ENCODE assay signal across 12 mouse cellular contexts in the genomic region with DNA sequence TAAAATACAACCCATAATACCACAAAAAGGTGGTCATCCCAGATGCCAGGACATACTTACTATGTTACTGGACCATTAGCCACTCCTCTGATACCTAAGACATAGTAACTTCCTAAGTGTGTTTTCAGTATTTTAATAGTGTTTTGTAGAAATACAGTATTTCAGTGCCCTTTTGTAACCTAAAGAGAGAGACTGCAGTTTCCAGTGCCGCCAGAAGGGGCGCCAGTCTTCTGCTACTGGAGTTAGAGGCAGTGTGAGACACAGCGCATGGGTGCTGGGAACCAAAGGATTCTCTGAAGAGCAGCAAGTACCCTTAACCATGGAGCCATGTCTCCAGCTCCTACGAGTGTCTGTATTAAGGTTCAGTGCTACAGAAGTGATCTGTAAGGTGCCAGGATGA. TPM values are rescaled to one million over a fixed set of nuclear protein-coding genes. Genes with fewer than 3 reads are reported as not detected.
DNase-seq lines count a peak whose midpoint lies in the region; ATAC-seq and TF ChIP-seq lines count a peak whose summit lies in the region.
"Had no signal": no experiment of that assay in that cellular context is flagged by ENCODE, and none has a peak within 500 bp of the region (broad histone marks: within the 10 kb centered on the region; RNA-seq: fewer than 3 reads in every experiment).

No protein-coding gene starts in this region.

- H3K4me1 ChIP-seq in ES-Bruce4 (ENCODE audit: control insufficient read depth, insufficient read depth, low read length): no peaks in the 10 kb centered on the region
- peaks cover 12% of the 10 kb centered on the region for H3K4me1 ChIP-seq in limb, embryonic 10.5 days
- no peaks in the 10 kb centered on the region; the same call in 1 of the 2 replicates for H3K4me1 ChIP-seq in forebrain, embryonic 14.5 days (ENCODE audit: control insufficient read depth, insufficient read depth, low read length)

- peak; percentile 66 for TF ChIP-seq CTCF in layer of hippocampus, adult 2 months (conservative IDR thresholded peaks at IDR 0.05)
- TF ChIP-seq CTCF in ES-Bruce4 (IDR thresholded peaks at IDR 0.05; ENCODE audit: low read depth, low read length): peak; percentile 73

- no peak for TF ChIP-seq EP300 in ES-Bruce4 (IDR thresholded peaks at IDR 0.05; ENCODE audit: insufficient read depth, low read depth, low read length)

- no peak for DNase-seq in layer of hippocampus, adult 2 months (ENCODE audit: low spot score in 2 of 2)
- DNase-seq in layer of hippocampus, postnatal 36 days: no peak
- peak; percentile 48 for DNase-seq in A20 (ENCODE audit: low read depth, low spot score)
- peak; percentile 43 for DNase-seq in limb, embryonic 10.5 days (ENCODE audit: low spot score)
- no peak for DNase-seq in urinary bladder, postnatal 25 days (ENCODE audit: low spot score)
- no peak for DNase-seq in forebrain, embryonic 14.5 days (ENCODE audit: low spot score)
- DNase-seq: adrenal gland, postnatal 10 days; cerebellum, postnatal 10 days had no signal

- no peak overlapping the region for H3K9ac ChIP-seq in ES-Bruce4 (ENCODE audit: low read depth, poor library complexity, severe bottlenecking)
- H3K9ac ChIP-seq in forebrain, embryonic 14.5 days (ENCODE audit: low read length): no peak overlapping the region
- H3K9ac ChIP-seq: limb, embryonic 12.5 days had no signal

- H3K4me2 ChIP-seq in forebrain, embryonic 14.5 days (ENCODE audit: low read length): no peak overlapping the region
- H3K4me2 ChIP-seq: limb, embryonic 12.5 days had no signal

- TF ChIP-seq POLR2A in ES-Bruce4 (IDR thresholded peaks at IDR 0.05; ENCODE audit: insufficient read depth, low read length): no peak

- no peak overlapping the region for H3K4me3 ChIP-seq in layer of hippocampus, adult 2 months
- H3K4me3 ChIP-seq in ES-Bruce4 (ENCODE audit: low read depth, low read length): no peak overlapping the region
- no peak overlapping the region for H3K4me3 ChIP-seq in limb, embryonic 10.5 days
- no peak overlapping the region for H3K4me3 ChIP-seq in forebrain, embryonic 14.5 days (ENCODE audit: low read depth, low read length)
- H3K4me3 ChIP-seq: forebrain, embryonic 10.5 days; heart, embryonic 10.5 days; limb, embryonic 12.5 days had no signal

- H3K36me3 ChIP-seq in ES-Bruce4 (ENCODE audit: control insufficient read depth, insufficient read depth, low read length, poor library complexity, severe bottlenecking): no peaks in the 10 kb centered on the region
- H3K36me3 ChIP-seq in limb, embryonic 10.5 days: no peaks in the 10 kb centered on the region
- no peaks in the 10 kb centered on the region for H3K36me3 ChIP-seq in forebrain, embryonic 14.5 days (ENCODE audit: control insufficient read depth, insufficient read depth, low read length)
- H3K36me3 ChIP-seq: forebrain, embryonic 10.5 days; heart, embryonic 10.5 days; limb, embryonic 12.5 days had no signal

- ATAC-seq in forebrain, embryonic 14.5 days: no peak

- 53% methylated on average over 4 of the region's 4 CpGs for WGBS in limb, embryonic 10.5 days
- WGBS in forebrain, embryonic 14.5 days: 59% methylated on average over 4 of the region's 4 CpGs

- H3K9me3 ChIP-seq in ES-Bruce4 (replicated peaks; ENCODE audit: control insufficient read depth, insufficient read depth, low read length, poor library complexity, severe bottlenecking): no peaks in the 10 kb centered on the region
- H3K9me3 ChIP-seq in limb, embryonic 10.5 days (replicated peaks): no peaks in the 10 kb centered on the region
- H3K9me3 ChIP-seq in forebrain, embryonic 14.5 days (replicated peaks; ENCODE audit: control insufficient read depth, low read length): no peaks in the 10 kb centered on the region
- H3K9me3 ChIP-seq: forebrain, embryonic 10.5 days; heart, embryonic 10.5 days; limb, embryonic 12.5 days had no signal

- no peak overlapping the region for H3K27ac ChIP-seq in layer of hippocampus, adult 2 months
- no peak overlapping the region for H3K27ac ChIP-seq in ES-Bruce4 (ENCODE audit: insufficient read depth, low read length)
- H3K27ac ChIP-seq in limb, embryonic 10.5 days: no peak overlapping the region
- H3K27ac ChIP-seq in forebrain, embryonic 14.5 days (ENCODE audit: low read depth, low read length): no peak overlapping the region
- H3K27ac ChIP-seq: forebrain, embryonic 10.5 days; heart, embryonic 10.5 days; limb, embryonic 12.5 days had no signal

- no peaks in the 10 kb centered on the region for H3K27me3 ChIP-seq in ES-Bruce4 (ENCODE audit: control insufficient read depth, insufficient read depth, low read length, poor library complexity, severe bottlenecking)
- H3K27me3 ChIP-seq in limb, embryonic 10.5 days (ENCODE audit: low read depth, poor library complexity, severe bottlenecking): no peaks in the 10 kb centered on the region
- no peaks in the 10 kb centered on the region for H3K27me3 ChIP-seq in forebrain, embryonic 14.5 days (replicated peaks; ENCODE audit: control insufficient read depth, insufficient read depth, low read length)
- H3K27me3 ChIP-seq: limb, embryonic 12.5 days had no signal

RNA-seq across cellular contexts. Expression of gene Rassf8, which starts 48.1 kb away (rescaled TPM):
- 10 to 100 TPM; 25.6 to 26.4 TPM for total RNA-seq in layer of hippocampus, adult 2 months (2021)
- total RNA-seq in layer of hippocampus, postnatal 36 days (2021): 10 to 100 TPM; 19.7 to 29.8 TPM
- 13.8 and 20.8 TPM in 2 replicates for polyA plus RNA-seq in ES-Bruce4 (2011; ENCODE audit: insufficient read depth, insufficient read length, low read depth, missing spikeins)
- polyA plus RNA-seq in limb, embryonic 10.5 days (2016; fragmentation: Nextera tagmentation; extraction: Ambion mirVana): 3.9 and 6.4 TPM in 2 replicates
- polyA plus RNA-seq in forebrain, embryonic 14.5 days (2014; fragmentation: Nextera tagmentation; extraction: Ambion mirVana): 2.4 and 2.5 TPM in 2 replicates

Comparison
In these comparisons a context has a peak if more than half of its experiments do, and no peak if none do; other contexts are left out.
1. DNase-seq: peak in A20 (single experiment) and limb, embryonic 10.5 days (single experiment); none in layer of hippocampus, adult 2 months (0 of 2), layer of hippocampus, postnatal 36 days (0 of 2), urinary bladder, postnatal 25 days (single experiment) and forebrain, embryonic 14.5 days (single experiment).